Mouse (Mus musculus) thymus, postnatal 14 days (tissue): Measurements from ENCODE around the gene Eme2.
"Not testable (repeated sequence)": the region's sequence is repeated elsewhere in the genome, so short reads cannot be mapped to it uniquely, and the experiment has no call there.

Experiments
- DNase-seq: peaks from one replicate; pipeline ENCODE4 v3.0.0; 2021

Eme2 gene

DNA sequence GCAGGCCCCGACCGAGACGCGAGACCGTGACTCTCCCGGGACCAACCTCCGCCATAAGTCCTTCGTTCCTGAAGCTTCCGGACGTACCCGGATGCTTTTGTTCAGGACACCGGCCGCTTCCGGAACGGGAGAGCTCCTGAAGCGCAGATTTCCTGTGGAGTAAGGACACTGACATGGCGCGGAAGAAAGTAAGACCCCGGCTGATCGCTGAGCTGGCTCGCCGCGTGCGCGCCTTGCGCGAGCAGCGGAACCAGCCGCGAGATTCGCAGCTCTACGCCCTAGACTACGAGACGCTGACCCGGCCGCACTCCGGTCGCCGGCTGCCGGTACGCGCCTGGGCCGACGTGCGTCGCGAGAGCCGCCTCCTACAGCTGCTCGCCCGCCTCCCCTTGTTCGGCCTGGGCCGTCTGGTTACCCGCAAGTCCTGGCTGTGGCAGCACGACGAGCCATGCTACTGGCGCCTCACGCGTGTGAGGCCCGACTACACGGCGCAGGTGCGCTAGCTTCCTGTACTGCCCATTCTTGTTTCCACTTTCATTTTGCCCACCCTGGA is at the start of gene Eme2, which contains the start of gene Mrps34:
Eme2 (minus strand) TSS at position 93 of the 553 bp plus-strand sequence.
Mrps34 (plus strand) TSS at position 122 of the 553 bp plus-strand sequence.
- DNase-seq: peak; percentile 78

DNA sequence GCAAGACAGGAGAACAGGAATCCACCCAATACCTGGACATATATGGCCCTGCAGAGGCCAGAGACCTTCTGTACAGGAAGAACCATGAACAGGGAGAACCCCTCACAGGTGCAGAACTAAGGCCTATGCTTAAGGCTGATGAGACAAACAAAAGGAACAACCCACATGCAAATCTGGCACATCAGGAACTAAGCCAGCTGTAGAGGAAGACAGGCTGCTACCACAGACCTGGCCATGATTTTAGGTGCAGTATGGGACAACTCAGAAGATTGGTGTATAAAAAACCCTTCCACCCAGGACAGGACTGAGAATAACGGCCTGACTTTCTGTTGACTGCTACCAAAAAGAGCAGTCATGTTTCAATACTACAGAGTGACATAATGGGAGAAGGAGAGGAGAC is 48.7 kb upstream of the Eme2 start:
- not testable (repeated sequence) for DNase-seq

DNA sequence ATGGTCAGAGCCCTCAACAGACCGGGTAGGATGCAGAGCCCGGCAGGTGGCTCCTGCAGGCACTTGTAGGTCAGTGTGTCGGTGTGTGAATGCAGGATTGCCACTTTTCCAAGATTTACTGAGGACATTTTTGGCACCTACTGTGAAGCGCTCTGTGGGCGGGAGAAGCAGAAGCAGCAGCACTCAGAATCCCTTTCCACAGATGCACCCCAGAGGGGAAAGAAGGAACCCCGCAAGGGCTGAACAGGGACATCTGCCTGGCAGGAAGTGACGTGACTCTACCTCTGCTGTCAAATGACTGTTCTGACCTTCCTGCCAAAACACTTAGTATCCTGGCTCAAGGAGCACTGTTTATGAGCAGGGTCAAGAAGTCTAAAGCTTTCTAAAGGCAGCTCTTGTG is 48.1 kb upstream of the Eme2 start:
- no peak for DNase-seq

GRCm38 (mm10) chr17:24942453-24942852 is 47.6 kb upstream of the Eme2 start:
- DNase-seq: peak; percentile 57

- DNase-seq: no peak
Measured at GRCm38 (mm10) chr17:24937266-24937665, 42.4 kb upstream of the Eme2 start.

DNA sequence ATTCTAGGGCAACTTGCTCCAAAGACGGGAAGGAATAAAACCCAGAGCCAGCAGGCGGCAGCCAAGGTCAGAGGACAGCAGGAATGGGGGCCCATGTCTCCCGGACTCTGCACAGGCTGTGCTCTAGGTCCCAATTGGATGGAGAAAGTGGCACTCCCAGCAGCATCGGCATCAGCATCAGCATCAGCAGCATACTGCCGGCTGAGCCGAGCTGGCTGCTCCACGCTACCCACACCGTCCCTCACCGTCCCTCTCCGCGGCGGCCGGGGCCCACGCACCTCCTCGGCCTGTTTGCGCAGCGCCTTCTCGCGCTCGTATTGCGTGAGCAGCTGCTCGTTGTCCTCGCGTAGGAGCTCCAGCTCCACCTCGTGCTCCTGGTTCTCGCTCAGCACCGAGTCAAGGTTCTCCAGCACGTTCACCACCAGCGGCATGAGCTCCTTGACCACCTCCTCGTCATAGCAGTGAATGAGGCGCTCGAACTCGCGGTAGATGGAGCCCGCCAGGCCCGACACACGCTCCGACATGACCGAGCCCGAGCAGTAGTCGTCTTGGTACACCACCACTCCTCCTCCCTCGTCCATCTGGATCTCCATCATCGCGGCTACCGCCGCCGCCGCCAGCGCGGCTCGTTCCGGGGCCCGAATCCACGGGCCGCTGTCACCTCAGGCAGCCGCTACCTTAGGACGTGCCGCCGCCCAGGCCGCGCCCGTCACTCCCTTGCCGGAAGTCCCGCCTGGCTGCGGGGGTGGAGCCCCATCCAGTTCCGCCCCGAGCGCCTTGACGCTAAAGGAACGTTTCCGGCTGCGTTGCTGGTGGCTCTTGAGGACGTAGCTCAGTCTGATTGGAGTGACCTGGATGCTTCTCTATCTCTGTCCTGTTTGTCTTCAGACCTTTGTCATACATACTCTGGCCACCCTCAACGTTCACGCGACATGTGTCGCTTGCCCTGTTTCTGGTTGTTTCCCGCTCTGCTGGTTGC is 41.7 kb upstream of the Eme2 start, which contains the start of gene Mapk8ip3:
Mapk8ip3 (minus strand) TSS at position 719 of the 979 bp plus-strand sequence.
- DNase-seq: peak; percentile 97

- no peak for DNase-seq
Measured at GRCm38 (mm10) chr17:24935666-24936065, 40.8 kb upstream of the Eme2 start.

- DNase-seq: no peak
Measured at GRCm38 (mm10) chr17:24934926-24935325, 40.0 kb upstream of the Eme2 start.

GRCm38 (mm10) chr17:24933163-24933562 is 38.3 kb upstream of the Eme2 start:
- DNase-seq: no peak

DNA sequence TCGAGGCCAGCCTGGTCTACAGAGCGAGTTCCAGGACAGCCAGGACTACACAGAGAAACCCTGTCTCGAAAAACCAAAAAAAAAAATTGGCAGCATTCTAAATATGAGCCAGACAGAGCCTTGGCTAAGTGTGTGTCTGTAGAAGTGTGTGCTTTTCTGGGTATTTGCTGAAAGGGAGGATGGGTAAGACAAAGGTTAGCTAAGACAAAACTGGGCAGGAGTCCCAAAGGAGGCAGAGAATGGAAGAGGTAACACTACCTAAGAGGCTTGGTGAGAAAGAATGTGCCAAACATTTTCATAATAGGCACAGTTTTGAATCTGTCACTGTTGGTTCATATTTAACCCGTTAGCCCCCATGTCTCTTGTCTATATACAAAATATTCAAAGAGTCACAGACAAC is 37.5 kb upstream of the Eme2 start:
- no peak for DNase-seq

GRCm38 (mm10) chr17:24929506-24929905 is 34.6 kb upstream of the Eme2 start:
- no peak for DNase-seq

GRCm38 (mm10) chr17:24923246-24923645 is 28.4 kb upstream of the Eme2 start:
- DNase-seq: no peak

GRCm38 (mm10) chr17:24913984-24914383 is 19.1 kb upstream of the Eme2 start:
- DNase-seq: no peak

- no peak for DNase-seq
Measured at GRCm38 (mm10) chr17:24907591-24907990, 12.7 kb upstream of the Eme2 start.

DNA sequence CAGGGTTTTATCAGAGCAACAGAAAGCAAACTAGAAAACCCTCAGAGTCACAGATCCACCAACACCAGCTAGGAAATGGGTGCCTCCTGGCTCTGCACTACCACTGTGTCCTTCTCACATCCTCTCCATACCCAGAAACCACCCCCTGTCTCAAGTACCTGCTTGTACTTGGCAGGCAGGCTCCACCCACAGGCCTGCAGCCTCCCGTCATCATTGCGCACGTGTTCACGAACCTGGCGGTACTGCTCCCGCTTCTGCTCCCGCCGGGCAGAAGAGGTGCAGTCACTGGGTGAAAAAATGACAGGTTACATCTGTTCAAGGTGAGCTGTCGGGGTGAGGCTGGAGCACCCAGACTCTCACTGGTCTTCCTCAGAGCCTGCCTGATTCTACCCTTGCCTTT is 8.9 kb upstream of the Eme2 start:
- DNase-seq: no peak

GRCm38 (mm10) chr17:24902671-24903474 is 8.0 kb upstream of the Eme2 start:
- DNase-seq: peak; percentile 53

DNA sequence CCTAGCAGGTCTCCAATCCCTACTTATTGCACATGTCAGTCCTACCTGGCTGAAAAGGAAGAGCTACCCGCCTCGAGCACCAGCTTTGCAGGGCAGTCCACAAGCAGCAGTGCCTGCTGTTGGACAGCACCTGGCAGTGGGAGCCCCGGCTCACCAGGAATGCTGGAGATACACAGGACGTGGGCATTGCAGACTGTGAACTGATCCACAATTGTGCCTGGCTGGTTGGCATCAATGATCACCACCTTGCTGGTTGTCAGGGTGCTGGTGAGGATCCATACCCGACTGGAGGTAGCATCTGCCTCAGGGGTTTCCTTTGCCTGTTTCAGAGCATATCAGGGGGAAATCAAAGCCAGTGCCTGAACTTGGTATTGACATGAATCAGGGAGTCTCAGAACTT is 7.2 kb upstream of the Eme2 start:
- no peak for DNase-seq

GRCm38 (mm10) chr17:24900014-24900413 is 5.1 kb upstream of the Eme2 start:
- DNase-seq: no peak

GRCm38 (mm10) chr17:24899153-24899552 is 4.3 kb upstream of the Eme2 start:
- DNase-seq: no peak

DNA sequence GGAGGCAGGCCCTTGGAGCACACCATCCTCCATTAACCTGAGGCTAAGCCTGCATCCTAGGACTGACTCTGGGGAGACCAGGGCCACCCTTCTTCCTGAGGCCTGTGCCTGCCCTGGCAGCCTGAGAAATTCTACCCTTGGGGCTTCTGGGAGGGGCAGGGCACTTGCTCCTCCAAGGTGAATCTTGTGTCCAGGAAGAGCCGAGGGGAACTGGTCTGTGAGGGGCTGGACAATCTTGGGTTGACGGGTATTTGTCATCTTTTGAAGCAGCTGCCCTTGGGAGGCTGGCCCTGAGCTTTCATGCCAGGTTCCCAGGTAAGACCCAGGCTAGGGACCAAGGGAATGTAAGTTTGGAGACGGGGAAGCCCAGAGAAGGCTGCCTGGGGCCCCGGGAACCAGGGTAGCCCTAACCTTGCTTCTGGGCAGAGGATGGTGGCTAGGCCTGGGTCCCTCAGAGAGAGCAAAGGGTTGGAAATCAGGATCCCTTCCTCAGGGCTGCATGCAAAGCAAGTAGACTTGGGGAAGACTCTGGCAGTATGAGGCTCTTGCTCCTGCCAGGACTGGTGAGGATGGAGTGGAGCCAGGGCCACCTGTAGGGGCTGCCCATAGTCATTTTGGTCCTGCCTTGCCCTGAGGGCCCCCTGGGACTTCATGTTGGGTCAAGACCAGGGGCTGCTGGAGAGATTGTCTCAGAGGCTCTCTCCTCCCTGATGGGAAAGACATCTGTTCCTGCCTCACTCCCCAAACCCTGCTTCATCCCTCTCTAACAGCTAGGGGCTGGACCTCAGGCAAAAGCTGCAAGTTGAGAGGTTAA is 3.4 kb upstream of the Eme2 start:
- no peak for DNase-seq

- DNase-seq: no peak
Measured at GRCm38 (mm10) chr17:24897600-24897999, 2.7 kb upstream of the Eme2 start.

- no peak for DNase-seq
Measured at GRCm38 (mm10) chr17:24896993-24897269, 2.0 kb upstream of the Eme2 start.
